Mouse (Mus musculus): ENCODE measurements at regions not wholly inside any gene's neighbourhood (a gene's known extent, or its start where the extent isn't known, plus 50 kb on each side); places are given as distances from the start of the nearest gene placed in this dataset.

DNA sequence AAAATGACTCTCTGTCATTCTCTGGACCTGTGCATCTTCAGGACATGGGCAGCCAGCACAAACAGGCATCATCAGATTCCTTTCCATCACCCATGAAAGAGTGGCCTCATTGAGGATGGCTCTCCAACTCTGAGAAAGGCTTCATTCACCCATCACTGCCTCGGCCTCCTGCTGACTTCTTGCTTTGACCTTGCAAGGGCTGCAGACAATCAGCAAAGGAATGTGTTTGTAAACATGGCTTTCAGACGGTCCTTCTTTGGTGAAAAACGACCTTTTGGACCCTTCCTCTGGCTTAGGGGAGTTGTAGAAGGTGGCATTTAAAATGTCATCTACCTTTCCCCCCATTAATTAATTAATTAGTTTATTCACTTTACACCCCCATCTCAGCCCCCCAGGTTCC is 134.3 kb downstream of the Moxd1 start:
- no peak for DNase-seq (ENCODE audit: low spot score in 2 of 2)

GRCm38 (mm10) chr10:24361424-24361823 is 138.1 kb downstream of the Moxd1 start:
- DNase-seq (ENCODE audit: low spot score in 2 of 2) = no peak

- DNase-seq (ENCODE audit: low spot score in 2 of 2) = no peak
These were observed 142.1 kb downstream of the Moxd1 start for GRCm38 (mm10) chr10:24365369-24365768.

- DNase-seq (ENCODE audit: low spot score in 2 of 2) = no peak
These were observed 143.7 kb downstream of the Moxd1 start for GRCm38 (mm10) chr10:24367010-24367409.

GRCm38 (mm10) chr10:24373957-24374356 is 150.6 kb downstream of the Moxd1 start:
- no peak for DNase-seq (ENCODE audit: low spot score in 2 of 2)

DNA sequence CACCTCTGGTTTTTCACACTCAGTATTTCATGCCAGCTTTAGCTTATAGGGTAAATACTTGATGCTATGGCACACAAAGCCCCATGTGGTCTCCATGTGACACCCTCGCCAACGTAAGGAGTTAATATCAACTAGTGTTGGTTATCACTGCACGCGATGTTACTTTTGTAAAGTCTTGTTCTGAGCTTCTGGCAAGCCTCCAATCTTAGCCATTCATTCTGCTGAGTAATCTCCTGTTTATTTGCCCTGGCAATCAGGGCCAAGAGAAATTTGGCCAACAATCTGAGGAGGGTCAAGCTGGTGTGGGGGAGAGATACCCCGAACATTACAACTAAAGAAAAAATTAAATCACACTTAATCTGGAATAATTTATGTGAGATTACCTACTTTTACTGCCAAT is 156.0 kb downstream of the Moxd1 start:
- DNase-seq (ENCODE audit: low spot score in 2 of 2) = no peak

DNA sequence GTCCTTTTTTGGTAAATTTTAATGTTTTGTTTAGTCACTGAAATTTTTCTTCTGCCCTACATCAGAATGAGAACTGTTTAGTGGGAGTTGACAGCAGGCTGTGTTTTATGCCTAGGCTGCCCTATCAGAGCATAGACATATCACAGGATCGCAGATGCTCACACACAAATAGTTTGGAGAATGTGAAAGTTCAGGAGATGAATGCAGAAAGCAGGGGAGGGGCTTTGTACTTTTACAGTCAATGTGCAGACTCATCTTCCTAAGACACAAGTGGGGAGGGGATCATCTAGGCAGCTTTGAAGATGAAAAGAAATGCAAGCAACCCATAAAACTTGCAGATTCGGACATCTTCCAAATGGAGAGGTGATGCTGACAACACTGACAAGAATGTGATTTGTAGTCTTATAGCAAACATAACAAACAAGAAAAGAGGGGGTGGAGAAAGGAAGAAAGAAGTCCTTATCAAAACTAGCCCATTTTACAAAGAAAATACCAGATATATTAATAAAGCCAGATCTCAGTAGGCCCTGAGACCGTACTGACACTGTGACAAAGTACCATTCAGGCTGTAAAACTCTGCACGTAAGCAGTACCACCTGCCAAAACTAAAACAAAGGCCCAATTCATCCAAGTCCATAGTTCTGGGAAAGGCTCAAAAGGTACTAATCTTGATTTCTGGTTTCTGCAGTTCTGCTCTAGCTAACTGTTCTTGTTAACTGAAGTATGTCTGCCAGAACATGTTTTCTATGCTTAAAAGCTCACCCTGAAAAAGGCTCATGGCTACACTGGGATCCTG is 157.4 kb downstream of the Moxd1 start:
- no peak for DNase-seq (ENCODE audit: low spot score in 2 of 2)

DNA sequence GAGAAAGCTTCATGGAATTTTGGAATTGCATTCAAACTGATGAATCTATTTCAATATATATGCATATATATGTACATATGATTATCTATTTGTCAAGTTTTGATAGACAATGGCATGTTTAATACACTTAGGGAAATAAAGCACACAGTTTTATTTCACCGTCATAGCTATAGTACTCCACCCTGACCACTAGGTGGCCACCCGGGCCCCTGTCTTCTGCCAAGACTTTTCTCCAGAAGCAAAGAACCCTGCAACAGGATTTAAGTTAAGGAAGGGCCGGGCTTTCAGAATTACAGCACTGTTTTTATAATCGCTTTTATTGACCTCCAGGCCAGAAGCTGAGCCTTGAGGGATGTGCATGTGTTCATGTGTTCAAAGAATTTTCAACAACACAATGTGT is 158.6 kb downstream of the Moxd1 start:
- peak; percentile 24 to 39 for DNase-seq (ENCODE audit: low spot score in 2 of 2)

DNA sequence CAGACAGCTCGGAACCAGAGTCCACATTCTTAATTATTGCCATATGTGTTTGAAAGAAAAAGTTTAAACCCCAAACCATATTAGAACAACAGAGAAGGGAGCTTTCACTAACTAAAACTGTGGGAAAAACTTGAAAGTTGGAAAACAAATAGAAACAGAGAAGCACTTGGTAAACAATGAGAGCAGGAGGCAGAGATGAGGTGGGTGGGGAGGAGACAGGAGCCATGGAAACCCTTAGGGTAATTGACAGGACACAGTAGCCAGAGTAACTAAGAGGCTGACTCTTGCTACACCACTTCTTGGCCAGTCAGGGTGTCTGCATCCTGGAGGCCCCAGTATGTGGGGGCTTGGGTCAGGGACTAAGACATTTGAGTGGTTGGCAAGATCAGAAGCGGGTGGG is 160.7 kb downstream of the Moxd1 start:
- DNase-seq (ENCODE audit: low spot score in 2 of 2) = no peak

GRCm38 (mm10) chr10:24388229-24388628 is 164.9 kb downstream of the Moxd1 start:
- no peak for DNase-seq (ENCODE audit: low spot score in 2 of 2)

- DNase-seq (ENCODE audit: low spot score in 2 of 2) = no peak
These were observed 167.7 kb downstream of the Moxd1 start for GRCm38 (mm10) chr10:24391039-24391438.

GRCm38 (mm10) chr10:24392066-24392465 is 168.7 kb downstream of the Moxd1 start:
- no peak for DNase-seq (ENCODE audit: low spot score in 2 of 2)

GRCm38 (mm10) chr10:24395999-24396784 is 172.9 kb downstream of the Moxd1 start:
- no peak for DNase-seq (ENCODE audit: low spot score in 2 of 2)

DNA sequence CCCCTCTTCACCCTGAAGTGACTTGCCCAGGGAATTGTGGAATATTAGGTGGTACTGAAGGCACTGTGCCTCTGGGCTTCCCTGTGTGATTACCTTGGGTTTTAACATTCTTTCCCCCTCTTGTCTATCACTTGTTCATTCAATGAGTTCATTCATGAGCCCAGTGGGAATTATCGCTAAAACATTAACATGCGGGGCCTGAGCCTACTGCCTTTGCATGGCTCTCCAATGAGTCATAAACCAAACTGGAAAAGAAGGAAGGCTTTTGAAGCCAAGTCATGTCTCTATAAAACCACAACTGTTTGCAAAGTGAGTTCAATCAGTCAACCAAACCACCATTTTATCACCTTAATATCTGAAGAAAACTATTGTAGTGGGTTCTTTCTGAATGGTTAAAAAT is 173.8 kb downstream of the Moxd1 start:
- no peak for DNase-seq (ENCODE audit: low spot score in 2 of 2)

DNA sequence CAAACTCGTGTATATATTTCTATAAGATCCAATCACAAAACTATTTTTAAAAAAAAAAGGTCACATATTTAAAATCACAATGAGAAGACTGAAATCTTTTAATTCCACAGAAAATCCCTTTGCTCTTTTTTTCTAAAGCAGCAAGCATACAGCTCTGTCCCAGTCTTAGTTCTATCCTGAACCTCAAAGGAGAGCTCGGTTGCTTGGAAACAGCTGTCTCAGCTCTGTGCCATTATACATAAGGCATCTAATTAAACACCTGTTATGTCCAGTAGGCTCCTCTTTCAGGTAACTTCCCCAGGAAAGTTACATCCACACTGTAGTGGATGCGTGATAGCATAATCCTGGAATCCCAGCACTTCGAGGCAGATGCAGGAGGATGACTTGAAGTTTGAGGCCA is 181.5 kb downstream of the Moxd1 start:
- DNase-seq (ENCODE audit: low spot score in 2 of 2) = no peak

DNA sequence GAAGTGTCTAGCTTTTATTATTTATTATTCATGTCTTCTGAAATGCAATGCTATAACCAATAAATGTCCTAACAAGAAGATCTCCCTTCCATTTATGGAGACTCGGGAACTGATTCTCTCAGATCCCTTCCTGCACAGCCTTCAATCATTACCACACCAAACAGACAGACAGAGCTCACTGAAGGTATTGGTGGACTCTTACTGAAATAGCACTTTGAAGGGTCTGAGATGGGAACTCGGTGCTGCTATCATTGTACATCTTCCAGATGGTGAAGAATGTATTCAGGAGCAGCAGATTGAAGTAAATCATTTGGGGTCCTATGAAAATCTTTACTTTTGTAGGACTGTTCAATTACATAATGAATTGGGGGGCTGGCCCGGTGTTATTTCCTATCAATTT is 183.6 kb downstream of the Moxd1 start:
- no peak for DNase-seq (ENCODE audit: low spot score in 2 of 2)

DNA sequence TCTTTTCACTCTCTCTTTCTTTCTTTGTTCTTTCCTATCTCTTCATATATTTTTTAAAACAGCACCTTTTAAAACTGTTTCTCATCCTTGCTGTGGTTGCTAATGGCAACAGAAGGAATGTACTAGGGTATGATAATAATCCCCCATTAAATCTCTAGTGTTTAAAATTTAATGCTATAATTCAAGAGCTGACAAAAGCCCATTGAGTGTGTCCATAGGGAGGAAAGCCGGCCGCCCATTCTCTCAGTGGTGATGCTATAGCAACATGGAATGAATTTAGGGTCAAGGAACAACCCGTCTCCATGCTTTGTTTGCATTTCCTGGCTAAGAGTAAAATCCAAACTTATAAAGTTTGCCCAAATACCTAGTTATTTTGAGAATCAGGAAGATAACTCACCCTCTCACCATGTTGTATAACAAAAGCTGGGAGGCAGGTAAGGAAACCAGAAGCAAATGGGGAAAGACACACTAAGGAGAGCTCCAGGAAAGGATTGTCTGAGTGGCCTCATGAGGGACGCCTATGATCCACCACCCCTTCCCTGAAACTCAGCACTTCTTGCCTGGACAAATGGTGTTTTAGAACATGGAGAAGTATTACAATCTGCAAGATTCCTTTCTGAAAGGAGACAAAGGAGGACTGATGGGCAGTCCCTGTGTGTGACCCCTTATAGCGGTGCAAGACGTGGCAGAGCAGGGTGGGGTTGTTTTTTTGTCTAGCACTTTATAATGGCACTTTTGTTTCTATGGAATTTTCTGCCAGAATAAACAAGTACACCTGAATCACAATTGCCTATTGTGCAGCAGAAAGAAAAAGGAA is 184.3 kb downstream of the Moxd1 start:
- no peak for DNase-seq (ENCODE audit: low spot score in 2 of 2)

DNA sequence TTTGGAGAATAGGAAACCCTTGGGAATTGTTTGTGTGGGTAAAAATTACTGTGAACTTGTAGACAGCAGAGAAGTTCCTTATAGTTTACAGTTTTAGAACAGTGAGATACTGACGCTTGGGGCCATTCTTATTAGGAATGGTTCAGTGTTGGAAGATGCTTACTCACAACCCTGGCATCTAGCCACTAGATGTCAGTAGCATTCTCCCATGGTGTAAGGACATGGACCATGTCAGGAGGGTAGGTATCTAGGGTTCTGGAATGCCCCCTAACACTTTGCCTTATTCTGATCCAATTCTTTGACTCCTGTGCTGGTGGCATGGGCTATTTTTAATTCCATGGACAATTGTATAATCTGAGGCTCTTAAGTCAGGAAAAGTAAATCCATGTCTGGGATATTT is 185.3 kb upstream of the Ccn2 start:
- DNase-seq (ENCODE audit: low spot score in 2 of 2) = no peak

GRCm38 (mm10) chr10:24410885-24411284 is 184.4 kb upstream of the Ccn2 start:
- no peak for DNase-seq (ENCODE audit: low spot score in 2 of 2)

DNA sequence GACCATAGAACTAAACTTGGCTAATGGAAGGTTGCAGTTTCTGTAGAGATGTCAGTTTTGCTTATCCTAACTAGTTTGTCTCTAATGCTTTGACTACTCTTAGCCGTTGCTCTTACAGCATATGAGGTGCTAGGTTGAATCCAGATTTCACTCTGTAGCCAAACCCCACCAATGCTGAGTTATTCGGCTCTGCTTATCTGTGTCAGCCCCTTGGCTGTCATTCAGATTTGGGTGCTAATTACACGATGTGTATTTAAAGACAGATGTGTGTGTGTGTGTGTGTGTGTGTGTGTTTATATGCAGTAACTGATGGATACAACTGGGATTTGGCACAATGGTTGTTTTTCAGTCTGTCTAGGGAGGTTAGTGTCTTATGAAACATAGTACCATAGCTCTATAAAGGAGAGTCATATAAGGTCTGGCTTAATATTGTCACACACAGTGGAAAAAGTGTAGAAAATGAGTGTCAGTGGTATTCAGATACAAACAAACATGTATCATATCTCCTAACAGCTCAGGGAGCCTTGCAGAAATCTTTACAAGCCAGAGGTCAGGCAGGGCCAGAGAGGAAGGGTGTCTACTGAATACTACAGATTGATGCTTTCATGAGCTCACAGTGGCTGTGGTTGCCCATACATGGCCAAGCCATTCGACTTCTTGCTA is 172.6 kb upstream of the Ccn2 start:
- no peak for DNase-seq (ENCODE audit: low spot score in 2 of 2)

GRCm38 (mm10) chr10:24433737-24434367 is 161.4 kb upstream of the Ccn2 start:
- no peak for DNase-seq (ENCODE audit: low spot score in 2 of 2)
